Mouse (Mus musculus): ENCODE results near the gene Itpr1.

DNA sequence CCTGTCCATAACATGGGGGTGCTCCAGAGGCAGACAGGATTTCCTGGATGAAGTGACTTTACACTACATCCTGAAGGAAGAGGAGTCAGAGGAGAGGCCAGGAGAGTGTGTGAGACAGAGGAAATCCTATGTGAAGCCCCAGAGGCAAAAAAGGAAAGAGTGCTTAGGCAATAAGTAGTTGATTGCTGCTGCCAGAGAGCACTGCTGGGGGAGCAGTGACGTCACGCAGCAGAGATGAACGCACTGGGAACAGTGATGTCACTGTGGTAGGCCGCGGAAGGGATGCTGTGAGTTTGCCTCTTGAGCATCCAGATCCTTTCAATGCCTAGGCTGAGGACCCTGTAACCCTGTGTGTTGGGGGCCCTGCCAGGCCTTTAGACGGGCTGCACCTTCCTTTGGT is 264.7 kb downstream of the Itpr1 start:
- TF ChIP-seq CTCF (IDR thresholded peaks at IDR 0.05; ENCODE audit: insufficient read depth, low read depth, low read length) (no peak), POLR2A (IDR thresholded peaks at IDR 0.05; ENCODE audit: insufficient read depth, low read depth, low read length) (no peak)

Data from olfactory bulb, adult 2 months (tissue).